Mouse (Mus musculus): ENCODE data around the gene Pcdh8. TPM values are rescaled to one million over a fixed set of nuclear protein-coding genes. Genes with fewer than 3 reads are reported as not detected.

Gene Pcdh8
- not detected for polyA plus RNA-seq (2014; fragmentation: Illumina TruSeq; extraction: RNeasy Lipid Tissue Mini Kit (QIAGEN cat#74804); ENCODE audit: low read depth, low replicate concordance)

GRCm38 (mm10) chr14:79771094-79771535 lies at the start of gene Pcdh8:
Pcdh8 (minus strand) TSS chr14:79771312.

Other genes with a start within 250 kb of the Pcdh8 start
- 293 TPM for gene Sugt1, start 183.6 kb downstream of the Pcdh8 start, polyA plus RNA-seq (2014; fragmentation: Illumina TruSeq; extraction: RNeasy Lipid Tissue Mini Kit (QIAGEN cat#74804); ENCODE audit: low read depth, low replicate concordance)
- not detected for gene Cnmd, start 109.1 kb downstream of the Pcdh8 start, polyA plus RNA-seq (2014; fragmentation: Illumina TruSeq; extraction: RNeasy Lipid Tissue Mini Kit (QIAGEN cat#74804); ENCODE audit: low read depth, low replicate concordance)
- gene Olfm4, start 212.8 kb upstream of the Pcdh8 start, polyA plus RNA-seq (2014; fragmentation: Illumina TruSeq; extraction: RNeasy Lipid Tissue Mini Kit (QIAGEN cat#74804); ENCODE audit: low read depth, low replicate concordance) = not detected